Mouse (Mus musculus) lung, postnatal 0 days (tissue): ENCODE data around the gene Omg.

ENCODE experiments used
- CTCF ChIP-seq: IDR thresholded peaks from 2 replicates; pipeline ENCODE4 v1.5.1; 2016; ENCODE audit warnings: antibody characterized with exemption, mild to moderate bottlenecking
- EP300 ChIP-seq: IDR thresholded peaks from 2 replicates; pipeline ENCODE4 v1.6.1; 2016; ENCODE audit warnings: antibody characterized with exemption, mild to moderate bottlenecking, control low read depth

DNA sequence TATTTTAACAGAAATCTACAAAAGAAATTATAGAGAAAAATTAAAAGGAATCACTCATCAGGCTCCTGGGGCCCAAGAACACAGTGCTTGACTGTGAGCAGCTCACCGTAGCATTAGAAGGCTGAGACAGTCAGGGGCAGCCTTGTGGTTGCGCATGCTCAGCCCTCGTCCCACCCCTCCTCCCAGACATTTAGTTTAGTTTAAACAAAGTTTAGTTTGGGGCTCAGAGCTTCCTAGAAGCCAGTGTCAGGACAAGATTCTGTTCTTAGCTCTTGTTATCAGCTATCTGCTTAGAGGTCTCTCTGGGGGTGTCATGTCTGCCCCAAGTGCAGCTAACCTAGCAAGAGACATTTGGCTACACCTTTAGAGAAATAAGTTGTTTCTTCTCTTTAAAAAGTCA, 24.7 kb upstream of the Omg start:
- TF ChIP-seq EP300 (no peak), CTCF (no peak)
